Mouse (Mus musculus) brain, embryonic 14.5 days (tissue): ENCODE results near the gene Cs. TPM values are rescaled to one million over a fixed set of nuclear protein-coding genes. Genes with fewer than 3 reads are reported as not detected.
A peak's percentile ranks its signal among the peaks of the same experiment; 100 is the strongest.
"Not testable (repeated sequence)": the region's sequence is repeated elsewhere in the genome, so short reads cannot be mapped to it uniquely, and the experiment has no call there.

Experiments used
- DNase-seq: peaks from one replicate; pipeline ENCODE4 v3.0.0-alpha.2; 2011; ENCODE audit warnings: low read depth
- CTCF ChIP-seq: fragments of 200-500 bp; IDR thresholded peaks from 2 replicates; pipeline ENCODE4 v1.5.1; 2012; ENCODE audit warnings: inconsistent platforms, mild to moderate bottlenecking, moderate library complexity, borderline replicate concordance; ENCODE audit not compliant: insufficient read depth, insufficient read length; ENCODE audit errors: extremely low read depth
- POLR2A ChIP-seq: fragments of 200-500 bp; IDR thresholded peaks from 2 replicates; pipeline ENCODE4 v1.6.1; 2012; ENCODE audit warnings: mild to moderate bottlenecking, inconsistent platforms, borderline replicate concordance; ENCODE audit not compliant: poor library complexity, insufficient read depth, insufficient read length, severe bottlenecking; ENCODE audit errors: extremely low read depth
- polyA plus RNA-seq: library from polyadenylated mRNA; depleted of rRNA; stranded (reverse); fragments of >200 nt; gene quantifications from 2 replicates; pipeline ENCODE4 v1.2.3, GENCODE M21; 2012

Cs gene
- polyA plus RNA-seq, 1 experiment: 203 TPM

DNA sequence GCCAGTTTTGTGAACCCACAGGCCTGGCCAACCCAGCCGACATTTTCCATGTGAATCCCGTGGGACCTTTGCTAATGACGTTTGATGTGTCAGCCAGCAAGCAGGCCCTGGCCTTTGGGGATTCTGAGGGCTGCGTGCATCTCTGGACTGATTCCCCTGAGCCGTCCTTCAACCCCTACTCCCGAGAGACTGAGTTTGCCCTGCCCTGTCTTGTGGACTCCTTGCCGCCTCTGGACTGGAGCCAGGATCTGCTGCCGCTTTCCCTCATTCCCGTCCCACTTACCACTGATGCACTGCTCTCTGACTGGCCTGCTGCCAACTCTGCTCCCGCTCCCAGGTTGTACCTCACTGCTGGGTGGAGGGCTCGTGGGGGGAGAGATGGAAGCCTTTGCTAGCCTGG is 27.4 kb upstream of the Cs start:
- TF ChIP-seq CTCF (no peak), POLR2A (no peak)
- DNase-seq: peak; percentile 74

DNA sequence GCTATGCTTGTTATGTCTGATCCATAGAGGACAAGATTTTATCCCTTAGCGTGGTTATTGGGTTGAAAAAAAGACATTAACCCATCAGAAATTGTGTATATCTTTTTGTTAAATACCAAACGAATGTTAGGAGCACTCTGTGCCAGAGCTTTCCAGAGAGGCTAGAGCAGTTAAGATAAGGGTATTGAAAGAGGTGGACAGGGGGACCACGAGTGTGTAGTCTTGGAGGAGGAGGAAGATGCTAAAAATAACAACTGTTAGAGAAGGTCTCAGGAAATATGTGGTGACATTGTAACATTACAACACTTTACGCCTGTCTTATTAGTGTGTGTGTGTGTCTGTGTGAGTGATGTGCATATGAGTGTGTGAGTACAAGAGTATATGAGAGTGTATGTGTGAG is 26.6 kb upstream of the Cs start:
- DNase-seq: no peak
- TF ChIP-seq POLR2A: no peak
- TF ChIP-seq CTCF: no peak

DNA sequence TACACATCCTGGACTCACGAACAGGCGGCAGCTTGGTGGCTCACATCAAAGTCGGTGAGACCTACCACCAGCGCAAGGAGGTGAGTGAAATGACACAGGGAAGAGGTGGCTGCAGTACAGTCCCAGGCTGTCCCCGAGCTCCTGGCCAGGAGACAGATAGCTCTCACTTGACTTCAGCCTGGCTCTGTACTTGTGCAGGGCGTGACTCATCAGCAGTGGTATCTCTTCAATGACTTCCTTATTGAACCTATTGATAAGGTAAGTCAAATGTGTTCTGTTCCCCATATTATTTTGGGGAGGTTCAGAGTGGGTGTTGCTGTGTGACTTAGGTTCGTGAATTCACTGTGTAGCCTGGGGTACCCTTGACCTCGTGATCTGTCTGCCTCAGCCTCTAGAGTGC is 22.0 kb upstream of the Cs start:
- no peak for DNase-seq
- no peak for TF ChIP-seq CTCF
- no peak for TF ChIP-seq POLR2A

DNA sequence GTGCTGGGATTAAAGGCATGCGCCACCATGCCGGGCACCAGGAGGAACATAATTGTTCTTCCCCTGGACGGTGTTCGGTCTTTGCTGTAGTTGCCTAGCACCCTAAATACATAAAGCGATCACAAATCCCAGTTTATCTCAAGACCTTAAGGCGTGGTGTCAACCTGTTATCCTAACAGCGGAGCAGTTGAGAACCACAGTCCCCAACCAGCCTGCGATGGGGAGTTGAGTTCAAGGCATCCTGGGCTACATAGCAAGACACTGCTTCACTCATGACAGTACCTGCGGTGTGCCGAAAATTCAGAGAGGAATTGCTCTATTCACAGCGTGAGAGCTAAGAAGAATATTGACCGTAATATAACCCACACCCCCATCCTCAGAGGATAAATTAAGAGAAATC is 15.9 kb upstream of the Cs start:
- TF ChIP-seq CTCF (no peak), POLR2A (no peak)

DNA sequence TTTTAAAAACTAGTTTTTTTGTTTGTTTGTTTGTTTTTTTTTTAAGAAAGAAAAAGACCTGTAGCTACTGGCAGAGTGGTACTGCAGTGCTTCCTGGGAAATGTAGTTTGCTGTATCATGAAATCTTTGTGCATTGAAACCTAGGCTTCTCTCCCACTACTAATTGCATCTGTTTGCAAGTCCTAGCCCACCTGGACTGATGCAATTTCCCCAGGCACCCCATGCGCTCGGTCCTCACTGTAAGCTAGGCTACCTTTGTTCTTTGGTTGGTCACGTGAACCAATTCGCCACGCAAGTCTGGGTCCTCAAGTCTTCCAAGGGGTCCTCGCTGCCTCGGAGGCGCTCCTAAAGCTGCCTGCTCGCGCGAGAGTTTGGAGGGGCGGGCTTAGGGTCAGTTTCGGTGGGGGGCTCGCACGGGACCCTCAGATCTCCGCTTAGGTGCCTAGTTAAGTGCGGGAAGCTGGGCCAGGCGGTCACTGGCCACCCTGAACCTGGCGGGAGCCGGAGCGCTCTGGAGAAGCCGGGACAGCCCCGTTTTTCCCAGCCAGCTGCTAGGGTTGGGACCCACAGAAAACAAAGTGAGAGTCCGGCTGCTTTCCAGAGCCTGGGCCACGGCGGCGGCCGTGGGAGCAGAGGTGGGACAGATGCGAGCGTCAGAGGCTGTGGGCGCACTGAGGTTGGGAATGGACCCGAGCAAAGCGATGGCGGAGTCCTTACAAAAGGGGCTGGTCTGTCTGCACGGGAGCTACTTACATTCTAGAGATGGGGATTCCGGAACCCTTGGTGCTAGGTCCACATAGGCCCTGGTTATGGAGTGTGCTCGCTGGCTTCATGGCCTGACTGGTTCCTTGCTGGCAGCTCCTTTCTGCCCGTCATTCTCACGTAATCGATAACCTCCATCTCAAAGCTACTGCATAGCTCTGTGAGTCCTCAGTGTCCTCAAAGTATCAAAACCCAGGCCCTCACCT is 15.1 kb upstream of the Cs start, which contains the start of gene Cnpy2:
Cnpy2 (plus strand) TSS at position 319 of the 968 bp plus-strand sequence.
- peak; percentile 98 for DNase-seq
- TF ChIP-seq CTCF (no peak), POLR2A (peak; percentile 11; the same call in 1 of the 2 replicates)

More for the DNA sequence above, 15.9 kb upstream of the Cs start:
- peak; percentile 15 for DNase-seq

DNA sequence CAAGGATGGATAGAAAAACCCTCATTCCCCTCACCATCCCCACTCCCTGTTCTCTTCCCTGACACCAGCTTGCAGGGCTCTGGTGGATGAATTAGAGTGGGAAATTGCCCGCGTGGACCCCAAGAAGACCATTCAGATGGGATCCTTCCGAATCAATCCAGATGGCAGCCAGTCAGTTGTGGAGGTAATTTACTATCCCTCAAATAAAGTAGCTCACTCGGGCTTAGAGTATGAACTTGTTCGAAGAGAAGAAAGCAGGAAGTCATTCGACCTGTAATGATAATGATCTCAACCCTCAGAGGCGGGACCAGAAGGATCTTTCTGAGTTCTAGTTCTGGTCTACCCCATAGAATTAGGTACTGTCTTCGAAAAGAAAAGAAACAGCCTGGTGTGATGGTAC is 14.0 kb upstream of the Cs start:
- no peak for TF ChIP-seq CTCF
- no peak for TF ChIP-seq POLR2A

DNA sequence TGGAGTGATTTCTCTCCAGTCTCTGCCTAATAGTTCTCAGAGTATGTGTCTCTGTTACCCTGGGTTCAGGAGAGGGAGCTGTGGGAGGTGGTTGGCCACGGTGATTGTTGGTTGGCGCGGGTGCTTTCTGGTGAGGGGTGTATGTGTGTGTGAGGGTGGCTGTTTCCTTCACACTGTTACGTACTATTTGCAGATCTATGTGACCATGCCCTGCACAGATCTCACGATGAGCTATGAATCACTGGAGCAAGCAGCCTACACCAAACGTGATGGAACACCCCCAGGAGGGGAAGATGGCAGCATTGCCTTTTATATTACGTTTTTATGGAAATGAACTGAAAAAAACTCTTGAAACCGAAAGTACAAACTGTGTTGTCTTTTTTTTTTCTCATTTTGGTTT is 10.7 kb upstream of the Cs start:
- DNase-seq: no peak
- TF ChIP-seq CTCF (no peak), POLR2A (no peak)

More for the DNA sequence above, 14.0 kb upstream of the Cs start:
- DNase-seq: no peak

DNA sequence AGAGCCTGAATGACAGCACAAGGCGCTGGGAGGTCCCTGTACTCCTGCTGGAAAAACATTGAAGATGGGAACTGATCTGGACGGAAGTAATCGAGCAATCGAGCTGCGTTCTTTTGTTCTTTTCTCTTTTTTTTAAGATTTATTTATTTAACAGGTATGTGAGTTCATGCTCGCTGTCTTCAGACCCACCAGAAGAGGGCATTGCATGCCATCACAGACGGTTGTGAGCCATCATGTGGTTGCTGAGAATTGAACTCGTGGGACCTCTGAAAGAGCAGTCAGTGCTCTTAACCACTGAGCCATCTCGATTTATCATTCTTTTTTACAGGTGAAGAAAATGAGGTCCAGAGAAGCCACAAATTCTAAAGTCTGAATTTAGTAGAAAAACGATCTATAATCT is 9.9 kb upstream of the Cs start:
- DNase-seq: no peak
- TF ChIP-seq POLR2A: no peak
- TF ChIP-seq CTCF: peak; percentile 10; the same call in 1 of the 2 replicates

DNA sequence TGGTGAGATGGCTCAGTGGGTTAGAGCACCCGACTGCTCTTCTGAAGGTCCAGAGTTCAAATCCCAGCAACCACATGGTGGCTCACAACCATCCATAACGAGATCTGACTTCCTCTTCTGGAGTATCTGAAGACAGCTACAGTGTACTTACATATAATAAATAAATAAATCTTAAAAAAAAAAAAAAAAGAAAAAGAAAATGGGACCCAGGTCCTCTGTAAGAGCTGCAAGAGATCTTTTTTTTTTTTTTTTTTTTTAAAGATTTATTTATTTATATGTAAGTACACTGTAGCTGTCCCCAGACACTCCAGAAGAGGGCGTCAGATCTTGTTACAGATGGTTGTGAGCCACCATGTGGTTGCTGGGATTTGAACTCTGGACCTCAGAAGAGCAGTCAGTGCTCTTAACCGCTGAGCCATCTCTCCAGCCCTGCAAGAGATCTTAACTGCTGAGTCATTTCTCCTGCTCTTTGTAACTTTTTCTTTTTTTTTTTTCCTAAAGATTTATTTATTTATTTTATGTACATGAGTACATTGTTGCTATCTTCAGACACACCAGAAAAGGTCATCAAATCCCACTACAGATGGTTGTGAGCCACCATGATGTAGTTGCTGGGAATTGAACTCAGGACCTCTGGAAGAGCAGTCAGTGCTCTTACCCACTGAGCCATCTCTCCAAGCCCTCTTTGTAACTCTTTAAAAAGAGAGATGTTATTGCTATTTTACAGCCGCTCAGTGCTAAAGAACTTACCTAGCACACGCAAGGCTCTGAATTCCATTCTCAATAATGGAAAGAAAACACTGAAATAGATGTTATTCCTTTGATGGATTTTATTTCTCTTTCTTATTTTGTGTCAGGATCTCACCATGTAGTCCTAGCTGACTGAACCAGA is 4.9 kb upstream of the Cs start:
- DNase-seq: not testable (repeated sequence)

DNA sequence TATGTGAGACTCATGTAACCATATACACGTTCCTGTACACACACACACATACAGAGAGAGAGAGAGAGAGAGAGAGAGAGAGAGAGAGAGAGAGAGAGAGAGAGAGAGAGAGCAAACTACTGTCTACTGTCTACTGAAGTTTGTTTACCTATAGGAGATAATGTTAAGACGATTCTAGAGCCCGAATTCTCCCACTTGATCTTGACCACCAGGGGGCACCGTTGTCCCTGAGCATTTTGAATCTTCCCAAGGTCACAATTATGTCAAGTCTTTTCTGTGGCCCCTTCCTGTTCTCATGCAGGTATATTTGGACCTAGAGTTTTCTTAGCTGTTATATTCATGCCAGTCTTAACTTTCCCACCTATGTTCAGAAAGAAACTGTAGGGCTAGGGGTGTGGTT is 2.0 kb upstream of the Cs start:
- DNase-seq: peak; percentile 79

DNA sequence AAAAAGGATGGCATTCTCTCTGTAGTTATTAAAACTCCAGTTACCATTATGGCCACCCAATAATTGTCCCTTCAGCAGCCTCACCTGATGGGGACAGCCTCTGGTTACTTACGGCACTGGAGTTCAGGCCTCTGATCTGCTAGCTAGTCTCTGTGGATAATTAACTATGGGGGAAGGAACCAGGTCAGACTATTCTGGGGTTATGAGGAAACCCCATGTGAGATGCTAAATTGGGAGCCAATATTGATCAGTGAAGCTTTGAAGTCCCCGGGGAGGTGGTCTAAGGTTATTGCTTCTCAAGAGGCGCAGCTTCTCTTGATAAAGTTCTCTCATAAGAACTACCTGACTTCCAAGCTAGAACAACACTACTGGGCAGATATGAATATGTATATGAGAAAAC is 1.3 kb upstream of the Cs start:
- DNase-seq: no peak
- no peak for TF ChIP-seq POLR2A
- TF ChIP-seq CTCF: no peak

More for the DNA sequence above, 2.0 kb upstream of the Cs start:
- peak; percentile 74 for TF ChIP-seq CTCF
- no peak for TF ChIP-seq POLR2A
